Mouse (Mus musculus): ENCODE measurements around the gene Gm15294.

The Gm15294 gene

GRCm38 (mm10) chrX:141875135-141875534, at the start of gene Gm15294:
Gm15294 (minus strand) TSS chrX:141875235.
- DNase-seq (ENCODE audit: low spot score in 2 of 2): no peak

- DNase-seq (ENCODE audit: low spot score in 2 of 2): no peak
Measured at GRCm38 (mm10) chrX:141884336-141885048, 9.5 kb upstream of the Gm15294 start.

- no peak for DNase-seq (ENCODE audit: low spot score in 2 of 2)
Measured at GRCm38 (mm10) chrX:141874024-141874423, 1.0 kb downstream of the Gm15294 start.

GRCm38 (mm10) chrX:141873597-141873996, 1.4 kb downstream of the Gm15294 start:
- DNase-seq (ENCODE audit: low spot score in 2 of 2): no peak

GRCm38 (mm10) chrX:141855684-141856396, 19.2 kb downstream of the Gm15294 start:
- no peak for DNase-seq (ENCODE audit: low spot score in 2 of 2)
